Mouse (Mus musculus) CH12.LX (cell line): ENCODE results near the gene Dab2. TPM values are rescaled to one million over a fixed set of nuclear protein-coding genes. Genes with fewer than 3 reads are reported as not detected.

Experiments used
- DNase-seq: peaks from one replicate; pipeline ENCODE4 v3.0.0-alpha.2; 2013; ENCODE audit errors: extremely low read depth
- H3K27ac ChIP-seq: 2 replicates; pipeline ENCODE4 v1.5.1; 2012; ENCODE audit warnings: low read depth, mild to moderate bottlenecking, control low read depth, moderate library complexity; ENCODE audit not compliant: insufficient read depth
- H3K27me3 ChIP-seq: replicated peaks from 2 replicates; pipeline ENCODE3; 2012; ENCODE audit warnings: inconsistent platforms
- H3K36me3 ChIP-seq, 2 experiments: replicated peaks in 1 of 2; 2 replicates each; pipeline versions ENCODE3 to v1.6.1; 2012; ENCODE audit warnings: inconsistent platforms in 1 of 2, low read length in 1 of 2, mild to moderate bottlenecking in 1 of 2, mixed read lengths in 1 of 2, moderate library complexity in 1 of 2; ENCODE audit not compliant: control insufficient read depth in 1 of 2, insufficient read depth in 1 of 2
- H3K4me1 ChIP-seq, 2 experiments: 2 replicates each; pipeline ENCODE4 v1.6.1; 2012; ENCODE audit warnings: inconsistent platforms in 1 of 2, moderate library complexity in 1 of 2; ENCODE audit not compliant: insufficient read depth in 2 of 2, control insufficient read depth in 1 of 2
- H3K4me2 ChIP-seq: 2 replicates; pipeline ENCODE4 v1.6.1; 2012; ENCODE audit warnings: low read depth, mild to moderate bottlenecking, control low read depth; ENCODE audit not compliant: poor library complexity, insufficient read depth, severe bottlenecking
- H3K4me3 ChIP-seq, 3 experiments: fragments of 150-350 bp in 1 of 3; sonication (generic) in 1 of 3; replicated peaks in 1 of 3; 2 replicates each; pipeline versions ENCODE3 to v1.5.1; 2011 to 2012; ENCODE audit warnings: low read depth in 2 of 3, low read length in 2 of 3, mild to moderate bottlenecking in 2 of 3, moderate library complexity in 2 of 3, control low read depth in 1 of 3, improper control_type of control experiment in 1 of 3, inconsistent platforms in 1 of 3, mixed read lengths in 1 of 3; ENCODE audit not compliant: poor library complexity in 1 of 3
- H3K79me2 ChIP-seq: replicated peaks from 2 replicates; pipeline ENCODE4 v1.6.1; 2012; ENCODE audit warnings: mild to moderate bottlenecking, moderate library complexity; ENCODE audit not compliant: control insufficient read depth, poor library complexity, insufficient read depth, severe bottlenecking; ENCODE audit errors: extremely low read depth
- H3K9ac ChIP-seq: 2 replicates; pipeline ENCODE4 v1.6.1; 2012; ENCODE audit warnings: low read depth, mild to moderate bottlenecking, control low read depth, moderate library complexity; ENCODE audit not compliant: insufficient read depth
- H3K9me3 ChIP-seq: replicated peaks from 2 replicates; pipeline ENCODE3; 2012; ENCODE audit warnings: low read length, inconsistent platforms, mixed read lengths
- BHLHE40 ChIP-seq: IDR thresholded peaks from 2 replicates; pipeline ENCODE4 v1.6.1; 2011; ENCODE audit warnings: mild to moderate bottlenecking, low read depth, low read length, improper control_type of control experiment
- CTCF ChIP-seq, 2 experiments: IDR thresholded peaks in 1 of 2; conservative IDR thresholded peaks in 1 of 2; 2 replicates each; pipeline ENCODE4 v1.5.1; 2011 to 2012; ENCODE audit warnings: low read depth in 2 of 2, low read length in 2 of 2, improper control_type of control experiment in 1 of 2, inconsistent platforms in 1 of 2, mild to moderate bottlenecking in 1 of 2, moderate library complexity in 1 of 2
- ELF1 ChIP-seq: IDR thresholded peaks from 2 replicates; pipeline ENCODE4 v1.6.1; 2014; ENCODE audit warnings: low read depth, mild to moderate bottlenecking, inconsistent platforms, low read length, improper control_type of control experiment
- IRF4 ChIP-seq: IDR thresholded peaks from 2 replicates; pipeline ENCODE4 v1.6.1; 2014; ENCODE audit warnings: low read depth, mild to moderate bottlenecking, inconsistent platforms, low read length, improper control_type of control experiment
- JUN ChIP-seq: IDR thresholded peaks from 2 replicates; pipeline ENCODE4 v1.6.1; 2011; ENCODE audit warnings: low read depth, mild to moderate bottlenecking, low read length, improper control_type of control experiment, moderate library complexity; ENCODE audit not compliant: insufficient read depth
- JUND ChIP-seq: conservative IDR thresholded peaks from 2 replicates; pipeline ENCODE4 v1.6.1; 2011; ENCODE audit warnings: low read depth, low read length, improper control_type of control experiment
- KAT2A ChIP-seq: IDR thresholded peaks from 2 replicates; pipeline ENCODE4 v1.6.1; 2012; ENCODE audit warnings: low read length, improper control_type of control experiment, inconsistent platforms; ENCODE audit not compliant: insufficient replicate concordance
- MAFK ChIP-seq: IDR thresholded peaks from 2 replicates; pipeline ENCODE4 v1.6.1; 2011; ENCODE audit warnings: low read length, improper control_type of control experiment; ENCODE audit not compliant: insufficient replicate concordance
- MAZ ChIP-seq: IDR thresholded peaks from 2 replicates; pipeline ENCODE4 v1.6.1; 2012; ENCODE audit warnings: low read depth, mild to moderate bottlenecking, inconsistent platforms, low read length, improper control_type of control experiment, moderate library complexity
- MEF2A ChIP-seq: IDR thresholded peaks from 2 replicates; pipeline ENCODE4 v1.6.1; 2014; ENCODE audit warnings: low read depth, mild to moderate bottlenecking, inconsistent platforms, low read length, improper control_type of control experiment, borderline replicate concordance
- MXI1 ChIP-seq: IDR thresholded peaks from 2 replicates; pipeline ENCODE4 v1.6.1; 2011; ENCODE audit warnings: mild to moderate bottlenecking, low read depth, low read length, improper control_type of control experiment
- MYC ChIP-seq: IDR thresholded peaks from 2 replicates; pipeline ENCODE4 v1.6.1; 2011; ENCODE audit warnings: low read depth, mild to moderate bottlenecking, improper control_type of control experiment, low read length
- NRF1 ChIP-seq: IDR thresholded peaks from 2 replicates; pipeline ENCODE4 v1.6.1; 2014; ENCODE audit warnings: low read depth, mild to moderate bottlenecking, inconsistent platforms, low read length, improper control_type of control experiment, moderate library complexity
- POLR2A ChIP-seq: IDR thresholded peaks from 2 replicates; pipeline ENCODE4 v1.6.1; 2011; ENCODE audit warnings: low read depth, mild to moderate bottlenecking, improper control_type of control experiment, low read length
- POLR2AphosphoS2 ChIP-seq: IDR thresholded peaks from 2 replicates; pipeline ENCODE4 v1.6.1; 2011; ENCODE audit warnings: low read depth, low read length, improper control_type of control experiment
- SMC3 ChIP-seq: IDR thresholded peaks from 2 replicates; pipeline ENCODE4 v1.6.1; 2011; ENCODE audit warnings: low read depth, low read length, improper control_type of control experiment
- TCF12 ChIP-seq: IDR thresholded peaks from 2 replicates; pipeline ENCODE4 v1.6.1; 2014; ENCODE audit warnings: low read depth, mild to moderate bottlenecking, inconsistent platforms, low read length, improper control_type of control experiment
- ZC3H11A ChIP-seq: IDR thresholded peaks from 2 replicates; pipeline ENCODE4 v1.6.1; 2012; ENCODE audit warnings: low read depth, mild to moderate bottlenecking, inconsistent platforms, low read length, improper control_type of control experiment
- ZNF384 ChIP-seq: IDR thresholded peaks from 2 replicates; pipeline ENCODE4 v1.6.1; 2012; ENCODE audit warnings: low read depth, low read length, improper control_type of control experiment, inconsistent platforms
- dilution Hi-C: fragments of 300-500 bp; cut with MboI; formaldehyde crosslinking; loops from 2 replicates; pipeline ENCODE4 v1.14.3; 2020; ENCODE audit warnings: low sequenced_read_pairs; ENCODE audit not compliant: extremely low pct_unique_long_range_greater_than_20kb, extremely low pct_ligation_motif_present
- in situ Hi-C: fragments of 300-500 bp; cut with MboI; formaldehyde crosslinking; loops from 3 replicates; pipeline ENCODE4 v1.14.3; 2019; ENCODE audit warnings: low sequenced_read_pairs, low pct_ligation_motif_present, low pct_unique_long_range_greater_than_20kb, mixed read lengths
- polyA plus RNA-seq: library from polyadenylated mRNA; unstranded; fragments of >175 nt; gene quantifications from 2 replicates; pipeline ENCODE4 v1.2.1, GENCODE M21; 2012; ENCODE audit warnings: low read depth; ENCODE audit not compliant: insufficient read length
- total RNA-seq, 2 experiments: library from RNA; depleted of rRNA; stranded (reverse); fragments of 300-350 nt in 1 of 2; fragments of >200 nt in 1 of 2; gene quantifications; 2 replicates each; pipeline ENCODE4 v1.2.3; 2012 to 2014

Gene Dab2
- total and polyA plus RNA-seq, 3 experiments = 0.17 TPM; not detected in 1

DNA sequence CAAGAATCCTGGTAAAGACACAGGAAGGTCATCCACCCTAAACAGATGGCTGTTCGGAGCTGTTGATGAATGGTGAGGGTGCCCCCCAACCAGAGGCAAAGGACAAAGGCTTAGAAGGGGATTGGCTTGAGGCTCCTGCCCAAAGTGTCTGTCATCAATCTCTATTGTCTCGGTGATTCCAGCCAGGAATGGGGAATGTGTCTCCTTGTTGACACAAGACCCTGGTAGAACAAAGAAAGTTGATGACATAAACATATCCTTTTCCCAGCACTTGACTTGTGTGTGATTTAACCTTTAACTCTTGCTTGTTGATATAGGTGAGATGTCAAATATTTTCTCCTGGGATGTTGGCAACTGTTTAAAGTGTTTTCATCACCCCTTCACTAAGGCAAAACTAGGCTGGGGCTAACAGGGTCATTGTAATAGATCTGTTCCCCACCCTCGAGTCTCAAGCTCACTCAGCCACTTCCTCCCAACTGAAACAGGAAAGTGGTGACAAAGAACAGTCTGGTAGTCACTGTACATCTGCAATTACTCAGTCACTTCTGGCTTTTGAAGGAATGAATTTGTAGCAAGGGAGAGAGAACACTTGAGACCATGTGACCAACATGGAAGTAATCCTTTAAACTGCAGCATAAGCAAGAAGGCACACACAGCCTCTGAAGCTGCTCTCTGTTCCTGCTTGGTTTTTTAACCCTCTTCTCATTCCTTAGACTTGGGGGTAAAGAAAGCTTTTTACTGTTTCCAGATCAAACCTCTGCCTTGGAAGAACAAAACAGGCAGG is 39.4 kb upstream of the Dab2 start:
- dilution Hi-C loops = no loop called here
- no peak overlapping the region for H3K4me3 ChIP-seq
- no peaks in the 10 kb centered on the region for H3K9me3 ChIP-seq
- no peaks in the 10 kb centered on the region for H3K36me3 ChIP-seq
- no peak overlapping the region for H3K9ac ChIP-seq
- no peaks in the 10 kb centered on the region for H3K27me3 ChIP-seq
- H3K4me2 ChIP-seq = no peak overlapping the region
- no peaks in the 10 kb centered on the region for H3K79me2 ChIP-seq
- H3K4me1 ChIP-seq = peaks cover 0 to 3% of the 10 kb centered on the region in 2 experiments; a peak in 1 of 4 replicates
- in situ Hi-C loops = no loop called here
- no peak overlapping the region for H3K27ac ChIP-seq
- no peak for DNase-seq
- no peak for TF ChIP-seq IRF4
- TF ChIP-seq ZNF384 = no peak
- no peak for TF ChIP-seq MEF2A
- no peak for TF ChIP-seq ZC3H11A
- TF ChIP-seq BHLHE40 = no peak
- TF ChIP-seq MXI1 = no peak
- no peak for TF ChIP-seq CTCF (conservative IDR thresholded peaks at IDR 0.05 in 1 of 2, IDR thresholded peaks at IDR 0.05 in 1 of 2; ENCODE audit: low read depth in 2 of 2, low read length in 2 of 2)
- no peak for TF ChIP-seq SMC3
- TF ChIP-seq MYC = no peak
- TF ChIP-seq MAFK = no peak
- TF ChIP-seq ELF1 = no peak
- no peak for TF ChIP-seq TCF12
- TF ChIP-seq KAT2A = no peak
- no peak for TF ChIP-seq MAZ
- TF ChIP-seq POLR2AphosphoS2 = no peak

DNA sequence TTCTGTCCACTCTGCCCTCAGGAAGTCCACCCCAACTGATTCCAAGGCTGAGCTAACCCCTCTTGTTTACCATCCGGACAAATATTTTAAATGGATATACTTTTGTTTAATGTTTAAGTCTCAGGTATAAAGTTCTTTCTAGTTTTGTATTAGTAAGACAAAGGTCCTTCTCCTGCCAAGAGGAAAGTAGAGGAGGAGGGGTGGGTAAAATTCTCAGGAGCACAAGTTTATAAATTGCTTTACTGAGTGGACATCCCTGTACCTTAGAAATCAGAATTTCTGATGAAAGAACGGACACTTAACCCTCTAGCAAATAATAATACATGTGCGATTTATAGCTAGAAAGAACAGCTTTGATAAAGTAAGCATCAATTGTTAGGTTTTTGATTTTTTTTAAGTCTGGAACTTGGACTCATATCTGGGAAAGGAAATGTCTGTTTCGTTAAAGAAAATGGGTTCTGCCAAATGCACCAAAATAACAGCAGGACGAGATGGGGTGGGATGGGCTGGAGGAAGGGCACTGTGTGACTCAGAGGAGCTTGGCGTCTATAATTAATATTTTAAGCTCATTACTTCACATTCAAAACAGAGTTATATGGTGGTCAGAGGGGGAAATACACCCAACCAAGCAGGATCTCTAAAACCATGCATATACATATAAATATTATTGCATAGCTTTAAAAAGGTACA is 38.7 kb upstream of the Dab2 start:
- peaks cover 0 to 3% of the 10 kb centered on the region in 2 experiments; a peak in 1 of 4 replicates for H3K4me1 ChIP-seq
- no peak for DNase-seq
- H3K79me2 ChIP-seq = no peaks in the 10 kb centered on the region
- no peak overlapping the region for H3K9ac ChIP-seq
- no peak overlapping the region for H3K4me2 ChIP-seq
- H3K27me3 ChIP-seq = no peaks in the 10 kb centered on the region
- TF ChIP-seq ELF1 (no peak), KAT2A (no peak), NRF1 (no peak), MAZ (no peak), POLR2A (no peak), JUN (no peak), JUND (no peak)
- dilution Hi-C loops = no loop called here
- H3K4me3 ChIP-seq = no peak overlapping the region
- H3K9me3 ChIP-seq = no peaks in the 10 kb centered on the region
- in situ Hi-C loops = no loop called here
- no peaks in the 10 kb centered on the region for H3K36me3 ChIP-seq
- no peak overlapping the region for H3K27ac ChIP-seq
